Mouse (Mus musculus) T-helper 17 cell (primary cell): Measurements from ENCODE around the gene Chst4.
"Not testable (repeated sequence)": the region's sequence is repeated elsewhere in the genome, so short reads cannot be mapped to it uniquely, and the experiment has no call there.

Source experiments
- in situ Hi-C, 2 experiments: fragments of 300-600 bp; cut with MboI, MseI; formaldehyde crosslinking; loops; 1 replicate in 1 of 2; 2 replicates in 1 of 2; pipeline ENCODE4 v1.15.1; 2025; ENCODE audit warnings: high pct_unique_total_duplicates in 2 of 2

The Chst4 gene

DNA sequence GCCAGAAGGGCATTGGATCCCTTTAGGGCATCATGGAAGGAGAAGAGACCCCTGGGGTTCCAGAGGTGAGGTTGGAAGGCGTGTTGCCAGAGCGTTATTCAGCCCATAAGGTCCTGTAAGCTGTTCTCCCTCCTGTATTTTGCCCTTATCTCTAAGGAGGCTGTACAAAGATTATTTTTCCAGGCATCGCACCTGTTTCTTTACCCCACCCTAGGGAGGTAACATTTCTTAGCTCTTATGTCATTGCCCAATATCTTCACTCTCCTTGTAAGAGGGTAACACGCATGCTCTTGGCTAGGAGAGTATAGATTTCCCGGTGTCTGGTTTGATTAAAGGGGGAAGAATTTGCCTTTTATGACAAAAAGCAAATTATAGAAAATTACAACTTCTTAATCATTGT, at the start of gene Chst4:
Gene Chst4 (minus strand): TSS at position 82 of the 400 bp plus-strand sequence.
- in situ Hi-C loops, result no loop called here

DNA sequence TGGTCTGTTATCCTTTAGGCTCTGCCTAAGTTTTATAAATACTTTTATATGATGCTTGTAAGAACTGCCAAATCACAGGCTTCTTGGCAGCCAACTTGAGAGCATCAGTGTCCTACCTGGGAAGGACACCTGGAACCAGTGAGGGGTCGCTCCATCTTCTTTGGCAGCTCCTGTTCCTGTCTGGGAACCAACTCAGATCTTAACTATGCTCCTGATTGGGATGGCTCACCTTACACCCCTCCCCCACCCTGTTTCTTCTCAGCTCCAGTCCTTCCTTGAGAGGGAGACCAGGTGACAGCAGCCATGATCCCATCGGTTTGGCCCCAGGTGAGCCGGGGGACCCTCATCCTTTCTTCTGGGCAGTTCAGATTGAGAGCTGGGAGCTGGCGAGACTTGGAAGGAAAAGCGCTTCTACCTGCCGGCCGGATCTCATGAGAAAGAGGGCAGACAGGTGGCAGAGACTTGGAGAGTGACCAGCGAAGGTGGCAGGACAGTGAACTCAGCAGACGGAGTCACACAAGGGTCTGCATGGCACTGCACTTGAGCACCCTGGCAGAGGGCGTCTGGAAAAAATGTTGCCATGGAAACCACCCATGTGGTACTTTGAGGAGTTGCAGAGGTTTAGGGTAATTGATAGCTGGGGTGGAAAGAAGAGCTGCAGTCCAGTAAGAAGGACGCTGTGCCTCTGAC, 43.0 kb upstream of the Chst4 start:
- in situ Hi-C loops, result no loop called here

DNA sequence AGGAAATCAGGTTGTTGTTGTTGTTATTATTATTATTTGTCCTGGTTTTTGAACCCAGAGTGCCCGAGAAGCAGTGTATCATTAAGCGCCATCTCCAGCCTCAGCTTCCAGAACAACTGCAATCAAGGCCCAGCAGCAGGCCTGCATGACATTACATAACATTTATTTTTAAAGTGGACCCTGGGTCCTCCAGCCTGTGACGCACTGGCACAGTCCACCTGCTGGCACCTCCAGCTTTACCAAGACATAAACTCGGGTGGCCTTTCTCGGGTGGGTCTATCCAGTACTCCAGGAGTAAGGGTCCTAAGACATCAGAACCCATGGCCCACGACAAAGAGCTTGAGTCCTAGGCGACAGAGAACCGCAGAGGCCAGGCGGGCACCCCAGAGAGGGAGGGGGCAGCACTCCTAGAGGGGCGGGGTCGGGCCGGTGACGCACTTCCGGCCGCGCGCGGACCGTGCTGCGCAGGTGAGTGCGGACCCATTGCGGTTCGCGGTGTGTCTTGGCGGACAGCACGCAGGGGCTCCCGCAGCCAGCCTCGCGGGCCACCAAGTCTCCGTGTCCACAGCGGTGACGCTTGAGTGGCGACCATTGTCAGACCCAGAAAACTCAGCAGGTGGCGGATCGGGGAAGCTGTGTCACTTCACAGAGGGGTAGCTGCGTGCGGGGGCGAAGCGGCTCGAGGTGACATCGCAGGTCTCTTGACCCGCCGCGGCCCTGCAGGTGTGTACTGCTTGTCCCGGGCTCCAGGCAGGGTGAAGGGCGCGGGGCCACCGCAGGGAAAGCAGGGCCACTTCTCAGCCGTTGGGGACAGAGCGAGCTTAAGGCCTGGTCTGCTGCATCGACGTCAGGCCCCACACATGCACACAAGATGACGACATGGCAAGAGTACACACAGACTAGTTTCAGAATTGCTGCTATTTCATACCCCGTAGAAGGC, 40.0 kb upstream of the Chst4 start, which contains the start of gene Zfp612:
Gene Zfp612 (plus strand): TSS at position 465 of the 940 bp plus-strand sequence.
- in situ Hi-C loops, result no loop called here

DNA sequence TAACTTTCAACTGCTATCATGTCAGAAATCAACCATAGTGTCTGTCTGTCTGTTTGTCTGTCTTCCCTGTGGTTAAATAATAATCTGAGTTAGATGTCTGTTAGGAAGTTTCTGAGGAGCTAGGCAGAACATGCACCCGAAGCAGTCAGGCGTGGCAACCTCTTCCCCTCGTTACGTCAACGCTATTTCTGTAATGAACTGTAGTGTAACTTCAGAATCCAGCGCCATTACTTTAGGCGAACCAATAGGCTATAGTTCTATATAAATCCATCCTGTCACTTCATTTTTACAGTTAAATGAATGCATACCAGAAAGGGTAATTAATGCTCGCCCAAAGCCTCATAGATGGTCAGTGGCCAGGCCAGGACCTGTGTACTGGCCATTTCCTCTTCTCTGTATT, 35.0 kb upstream of the Chst4 start:
- in situ Hi-C loops, result loop anchor here in 1 of 2 experiments (25.0 kb wide), 1 partner anchor 1363 kb away; no protein-coding TSS in a partner anchor

DNA sequence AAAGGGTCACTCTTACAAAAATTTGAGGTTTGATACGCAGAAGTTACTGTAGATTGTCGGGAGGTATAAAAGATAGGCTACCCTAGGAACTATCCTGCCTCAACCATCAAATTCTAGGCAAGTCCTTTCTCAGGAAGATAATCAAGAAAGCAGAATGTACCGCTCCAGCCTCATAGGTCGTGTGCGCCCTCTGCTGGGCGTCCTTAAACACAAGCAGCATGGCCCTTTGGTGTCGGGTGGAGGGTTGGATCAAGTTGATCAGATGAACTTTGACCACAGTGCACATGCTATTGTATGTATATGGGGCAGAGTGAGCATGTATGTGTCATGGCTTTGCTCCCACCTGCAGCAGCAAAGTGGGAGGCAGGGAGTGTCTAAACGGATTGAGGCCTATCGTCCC, 32.1 kb upstream of the Chst4 start:
- in situ Hi-C loops, result loop anchor here in 1 of 2 experiments (25.0 kb wide), 1 partner anchor 1366 kb away; no protein-coding TSS in a partner anchor

DNA sequence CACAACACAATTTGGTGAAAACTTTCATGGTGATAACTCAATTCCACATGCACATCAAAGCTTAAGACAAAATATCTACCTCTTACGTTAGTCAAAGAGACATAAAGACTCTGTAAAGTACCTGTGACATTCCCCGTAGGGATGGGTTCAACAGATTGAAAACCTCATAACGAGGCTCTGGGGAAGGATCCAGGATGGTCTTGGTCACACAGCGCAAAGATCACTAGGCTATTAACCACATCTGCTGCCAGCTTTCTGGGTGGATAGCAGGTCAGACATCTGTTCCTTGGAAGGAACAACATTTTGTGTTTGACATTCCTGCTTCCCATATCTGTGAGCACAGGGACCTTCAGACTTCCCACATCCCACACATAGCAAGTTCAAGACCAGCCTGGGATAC, 30.2 kb upstream of the Chst4 start:
- in situ Hi-C loops, result loop anchor here (5.0 to 25.0 kb wide), 3 partner anchors 57 to 1368 kb away; no protein-coding TSS in a partner anchor

DNA sequence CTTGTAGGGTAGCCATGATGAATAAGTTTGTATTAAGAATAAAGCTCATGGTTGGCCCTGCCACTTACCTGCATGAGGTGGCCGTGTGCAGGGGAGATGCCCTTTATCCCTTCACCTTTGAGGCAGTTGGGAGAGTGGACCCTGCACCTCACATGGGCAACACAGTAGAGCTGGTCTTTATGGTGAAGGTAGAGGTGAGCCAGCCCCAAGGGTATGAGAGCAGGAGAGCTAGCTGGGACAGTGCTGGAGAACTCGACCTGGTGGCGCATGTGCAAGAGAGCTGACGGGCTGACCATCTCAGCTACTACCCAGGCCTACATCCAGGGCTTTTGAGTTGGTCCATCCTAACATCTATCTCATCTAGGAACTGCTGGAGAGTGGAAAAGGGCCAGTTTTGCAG, 26.1 kb upstream of the Chst4 start:
- in situ Hi-C loops, result loop anchor here (5.0 to 25.0 kb wide), 3 partner anchors 53 to 1372 kb away; no protein-coding TSS in a partner anchor

DNA sequence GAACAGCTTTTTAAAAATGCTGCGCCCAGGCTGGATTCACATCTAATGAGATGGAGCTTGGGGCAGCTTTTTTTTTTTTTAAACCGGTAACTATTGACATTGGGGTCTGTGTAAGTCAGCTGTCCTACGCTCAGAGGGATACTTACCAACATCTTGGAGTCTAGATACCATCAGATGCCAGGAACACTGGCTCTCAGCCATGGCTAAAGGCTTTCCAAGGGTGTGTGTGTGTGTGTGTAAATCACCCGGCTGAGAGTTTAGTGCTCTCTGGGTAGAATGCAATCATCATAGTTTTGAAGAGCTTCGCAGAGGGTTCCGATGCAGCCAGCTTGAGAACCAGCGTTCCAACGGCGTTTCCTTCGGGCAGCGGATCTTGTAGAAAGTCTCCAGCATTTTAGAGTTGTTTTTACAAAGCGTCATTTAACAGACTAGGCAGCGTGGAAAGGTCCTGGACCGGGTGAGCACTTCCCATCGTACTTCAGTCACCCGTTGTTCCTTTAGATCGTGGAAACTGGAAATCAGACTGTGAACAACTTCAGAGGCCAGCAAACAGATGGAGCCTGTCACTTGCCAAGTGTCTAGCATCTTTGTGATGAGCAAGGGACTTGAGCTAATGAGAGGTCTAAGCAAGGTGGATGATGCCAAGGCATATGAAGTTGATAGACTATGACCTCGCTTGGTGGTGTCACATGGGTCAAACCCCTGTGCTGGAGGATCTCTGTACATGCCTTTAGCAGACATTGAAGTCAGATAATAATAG, 25.2 kb upstream of the Chst4 start:
- in situ Hi-C loops, result loop anchor here (5.0 to 25.0 kb wide), 3 partner anchors 52 to 1373 kb away; no protein-coding TSS in a partner anchor

DNA sequence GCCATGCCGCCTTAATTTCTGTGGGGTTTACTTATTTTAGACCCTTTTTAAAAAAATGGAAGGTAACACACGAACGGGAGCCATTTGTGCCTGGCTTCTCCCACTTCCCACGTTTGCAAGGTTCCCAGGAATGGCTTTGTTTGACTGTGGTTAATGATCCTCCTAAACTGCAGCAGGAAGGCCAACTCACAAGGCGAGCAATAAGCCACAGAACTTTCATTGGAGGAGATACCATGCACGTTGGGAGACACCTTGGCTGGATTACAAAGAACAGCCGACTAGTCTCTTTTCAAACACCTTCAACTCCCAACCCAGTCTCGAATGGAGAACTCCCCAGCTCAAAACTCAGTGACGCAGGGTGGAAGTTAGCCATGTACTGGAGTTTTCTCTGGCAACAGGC, 24.6 kb upstream of the Chst4 start:
- in situ Hi-C loops, result loop anchor here in 1 of 2 experiments (25.0 kb wide), 1 partner anchor 1373 kb away; no protein-coding TSS in a partner anchor

DNA sequence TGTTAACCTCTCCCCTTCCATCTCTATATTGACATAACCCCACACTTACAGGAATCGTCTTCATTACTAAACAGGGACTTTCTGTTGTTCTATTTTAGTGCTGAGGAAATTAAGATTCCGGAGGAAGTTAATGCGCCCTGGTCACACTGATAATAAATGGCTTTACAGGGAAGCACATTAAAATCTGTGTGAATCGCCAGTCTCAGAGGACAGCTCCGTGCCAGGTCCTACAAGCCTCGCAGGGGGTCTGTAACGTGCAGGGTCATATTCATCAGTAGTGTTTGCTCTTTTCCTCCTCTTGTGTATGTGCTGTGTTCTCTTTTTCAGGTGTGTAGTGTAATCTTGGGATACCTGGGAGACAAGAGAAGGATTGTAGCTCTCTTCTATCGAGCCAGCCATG, 18.7 kb upstream of the Chst4 start:
- in situ Hi-C loops, result loop anchor here in 1 of 2 experiments (25.0 kb wide), 1 partner anchor 1379 kb away; no protein-coding TSS in a partner anchor

DNA sequence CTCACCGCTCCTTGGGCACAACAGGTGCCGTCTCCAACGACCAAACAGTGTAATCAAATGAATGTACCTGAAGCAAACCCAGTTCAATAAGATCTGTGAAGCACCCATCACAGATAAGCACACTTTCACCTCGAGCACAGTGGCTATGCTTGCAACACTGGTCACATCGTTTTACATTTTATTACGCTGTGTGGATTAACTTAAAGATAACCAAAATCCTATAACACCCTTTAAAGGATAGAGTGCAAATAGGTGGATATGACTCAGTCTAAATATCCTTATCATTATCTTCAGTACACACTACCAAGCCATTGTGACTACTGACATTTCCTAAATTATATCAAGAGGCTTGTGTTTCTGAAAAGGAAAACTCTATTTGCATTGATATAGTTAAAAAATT, 11.7 kb upstream of the Chst4 start:
- in situ Hi-C loops, result loop anchor here in 1 of 2 experiments (25.0 kb wide), 1 partner anchor 1386 kb away; no protein-coding TSS in a partner anchor

DNA sequence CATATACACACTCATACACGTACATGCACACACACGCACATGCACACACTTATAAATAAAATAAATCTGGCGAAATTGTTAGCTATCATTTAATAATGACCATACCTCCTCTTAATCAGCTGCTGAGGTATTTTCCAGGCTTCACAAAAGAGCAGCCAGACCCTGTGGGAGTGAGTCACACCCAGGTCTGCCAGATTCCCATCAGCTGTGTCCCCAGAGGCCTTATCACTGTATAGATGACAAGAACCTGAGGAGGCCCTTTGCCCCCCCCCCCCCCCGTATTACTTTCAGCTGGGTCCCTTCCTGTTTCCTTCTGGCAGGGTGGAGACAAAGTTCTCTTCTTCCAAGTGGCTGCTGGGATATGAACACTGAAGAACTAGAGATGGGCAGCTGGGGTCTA, 969 bp upstream of the Chst4 start:
- in situ Hi-C loops, result no loop called here

DNA sequence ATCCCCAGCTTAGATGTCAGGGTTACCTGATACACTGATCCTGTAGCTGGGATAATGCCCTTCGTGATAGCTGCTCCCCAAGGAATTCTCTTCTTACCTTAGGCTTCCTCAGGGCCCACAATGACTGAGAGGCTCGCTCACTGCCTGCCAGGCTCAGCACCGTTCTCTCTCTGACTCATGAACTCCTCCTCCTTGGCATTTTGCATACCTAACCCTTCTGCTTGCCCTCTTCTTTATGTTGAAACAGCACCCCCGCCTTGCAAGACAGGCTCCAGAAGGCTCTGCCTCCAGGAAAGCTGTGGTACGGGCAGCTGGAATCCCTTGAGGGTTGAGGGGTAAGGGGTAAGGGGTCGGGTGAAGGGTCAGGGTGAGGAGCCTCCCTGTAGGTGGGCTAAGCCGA, 324 bp downstream of the Chst4 start:
- in situ Hi-C loops, result no loop called here

DNA sequence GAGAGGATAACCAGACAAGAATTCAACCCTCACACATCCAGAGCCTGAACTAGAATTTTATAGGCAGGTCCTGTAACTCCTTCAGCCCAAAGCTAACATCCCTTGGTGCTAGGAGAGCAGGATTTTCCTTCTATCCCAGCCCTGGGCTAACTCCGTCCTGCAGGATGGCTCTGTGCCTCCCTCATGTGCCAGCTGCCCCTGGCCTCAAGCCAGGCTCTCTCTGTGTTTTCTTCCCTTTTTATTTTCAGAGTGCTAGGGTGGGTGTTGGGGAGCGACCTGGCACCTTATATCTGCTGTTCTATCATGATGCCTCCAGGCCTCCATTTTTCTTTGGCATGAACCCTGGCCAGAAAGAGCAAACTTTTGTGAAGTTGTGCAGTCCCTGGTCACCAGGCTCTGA, 3.4 kb downstream of the Chst4 start:
- in situ Hi-C loops, result no loop called here

DNA sequence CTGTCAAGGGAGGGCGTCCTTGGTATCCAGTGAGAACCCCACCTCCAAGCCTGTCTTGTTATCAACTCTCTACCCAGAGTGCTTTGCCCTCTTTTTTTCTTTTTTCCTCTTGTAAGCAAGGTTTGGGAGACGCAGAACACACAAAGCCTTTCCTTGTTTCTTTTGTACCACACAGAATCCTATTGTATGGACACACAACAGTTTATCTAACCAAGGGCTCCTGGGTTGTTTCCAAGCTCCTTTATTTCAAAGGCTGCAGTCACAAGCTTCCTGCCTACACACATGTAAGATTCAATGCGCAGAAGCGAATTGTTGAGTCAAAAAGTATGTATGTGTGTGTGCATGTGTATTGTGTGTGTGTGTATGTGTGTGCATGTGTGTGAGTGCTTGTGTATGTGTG, 5.2 kb downstream of the Chst4 start:
- in situ Hi-C loops, result no loop called here

DNA sequence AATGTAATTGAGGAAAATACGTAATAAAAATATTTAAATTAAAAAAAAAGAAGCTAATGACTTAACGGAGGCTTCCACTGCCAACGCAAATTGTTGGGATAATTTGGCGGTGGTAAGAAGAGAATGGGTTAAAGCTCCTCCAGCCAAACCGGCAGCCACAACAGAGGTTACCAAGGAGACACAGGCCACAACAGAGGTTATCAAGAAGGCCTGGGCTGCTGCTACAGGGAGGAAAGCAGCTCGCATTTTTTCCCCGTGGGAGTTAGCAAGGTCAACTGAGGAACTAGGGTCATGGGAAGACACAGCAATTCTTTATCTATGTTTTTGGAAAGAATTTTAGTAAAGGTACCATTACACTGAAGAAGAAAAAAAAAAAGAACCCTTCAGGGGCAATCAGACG, 5.8 kb downstream of the Chst4 start:
- in situ Hi-C loops, result not testable (repeated sequence)

DNA sequence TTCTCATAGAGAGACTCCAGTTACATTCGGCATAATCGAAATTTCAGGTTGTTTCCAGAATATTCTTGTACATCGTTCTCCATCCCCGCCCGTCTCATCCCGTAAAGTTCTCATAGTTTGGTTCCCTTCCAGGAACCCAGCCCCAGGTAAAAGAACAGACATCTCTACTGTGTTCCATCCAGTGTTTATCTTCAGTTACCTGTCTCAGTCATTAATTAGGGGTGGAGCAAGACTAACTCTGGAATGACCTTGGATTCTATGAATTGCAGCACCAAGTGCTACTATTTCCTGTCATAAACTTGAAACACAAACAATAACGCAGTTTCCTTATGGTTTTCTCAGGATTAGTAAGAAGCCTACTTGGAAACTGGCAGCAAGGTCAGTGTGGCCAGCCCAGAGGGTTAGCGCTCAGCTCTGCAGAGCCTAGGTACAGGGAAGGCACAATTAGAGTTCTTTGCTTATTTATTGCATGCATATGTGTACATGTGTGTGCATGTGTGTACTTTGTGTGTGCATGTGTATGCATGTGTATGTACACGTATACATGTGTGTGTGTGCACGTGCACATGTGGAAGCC, 16.7 kb downstream of the Chst4 start:
- in situ Hi-C loops, result loop anchor here in 1 of 2 experiments (10.0 kb wide), 1 partner anchor 378 kb away; no protein-coding TSS in a partner anchor

DNA sequence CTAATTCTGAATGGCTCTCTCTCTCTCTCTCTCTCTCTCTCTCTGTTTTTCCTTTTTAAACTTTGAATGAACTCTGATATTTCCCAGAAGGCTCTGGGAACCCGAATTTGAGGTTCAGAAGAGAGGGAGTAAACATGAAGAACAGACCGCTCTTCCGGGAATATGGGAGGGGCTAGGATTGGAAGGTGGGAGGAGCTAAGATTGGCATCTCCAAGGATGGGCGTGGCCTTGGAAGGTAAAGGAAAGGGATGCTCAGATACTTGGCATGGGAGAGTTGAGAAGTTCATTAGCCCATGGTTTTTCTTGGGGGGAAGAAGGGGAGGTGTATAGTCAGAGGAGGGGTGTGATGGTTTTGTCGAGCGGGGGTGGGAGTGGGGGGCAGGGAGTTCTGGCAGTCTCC, 17.5 kb downstream of the Chst4 start:
- in situ Hi-C loops, result loop anchor here in 1 of 2 experiments (10.0 kb wide), 1 partner anchor 377 kb away; no protein-coding TSS in a partner anchor

DNA sequence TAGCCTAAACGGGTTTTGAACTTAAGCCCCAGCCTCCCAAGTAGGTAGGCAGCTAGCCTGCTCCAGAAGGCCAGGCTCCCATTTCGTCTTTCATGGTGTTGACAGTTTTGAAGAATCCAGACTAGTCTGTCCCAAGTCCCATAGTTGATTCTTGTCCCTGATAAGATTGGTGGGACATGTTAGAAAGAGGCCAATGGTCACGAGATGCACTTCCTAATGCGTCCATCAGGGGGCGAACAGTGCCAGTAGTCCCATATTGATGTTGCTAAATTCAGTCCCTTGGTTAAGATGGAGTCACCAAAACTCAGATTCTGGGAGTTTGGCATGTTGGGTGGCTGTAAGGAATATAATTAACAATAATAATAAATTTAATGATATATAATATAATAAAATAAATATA, 28.7 kb downstream of the Chst4 start:
- in situ Hi-C loops, result loop anchor here (5.0 to 10.0 kb wide), 2 partner anchors 56 to 356 kb away; no protein-coding TSS in a partner anchor

DNA sequence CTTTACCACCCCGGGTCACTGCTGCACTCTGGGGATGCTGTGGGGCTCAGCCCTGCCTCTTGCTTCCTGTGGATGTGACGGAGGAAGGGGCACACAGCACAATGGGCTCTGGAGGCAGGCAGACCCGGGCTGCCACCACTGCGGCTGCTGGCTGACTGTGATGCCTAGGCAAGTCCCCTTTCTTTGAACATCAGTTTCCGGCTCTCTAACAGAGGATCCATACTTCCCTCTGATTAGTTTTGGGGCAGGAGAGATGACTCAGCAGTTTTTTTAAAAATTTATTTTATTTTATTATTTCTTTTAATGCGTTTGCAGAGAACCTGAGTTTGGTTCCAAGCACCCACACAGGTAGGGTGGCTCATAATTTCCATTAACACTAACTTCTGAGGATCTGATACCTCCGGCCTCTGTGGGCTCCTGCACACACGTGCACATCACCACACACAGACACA, 30.5 kb downstream of the Chst4 start:
- in situ Hi-C loops, result no loop called here
